Mouse (Mus musculus) left cerebral cortex, postnatal 10 days (tissue): ENCODE results near the gene Phf13. TPM values are rescaled to one million over a fixed set of nuclear protein-coding genes. Genes with fewer than 3 reads are reported as not detected.

ENCODE experiments used
- DNase-seq, 2 experiments: peaks; one replicate each; pipeline ENCODE4 v3.0.0; 2021 to 2022; ENCODE audit warnings: low spot score in 2 of 2, mixed read lengths in 1 of 2; ENCODE audit errors: extremely low spot score in 1 of 2
- intact Hi-C: fragments of 180-260 bp; cut with DNase I; formaldehyde crosslinking; loops from one replicate; pipeline ENCODE4 v1.15.1; 2025
- total RNA-seq, 2 experiments: library from RNA; stranded (reverse); gene quantifications; 2 replicates each; pipeline ENCODE4 v1.2.3; 2021

Gene Phf13
- total RNA-seq, 2 experiments from 2014 or later, result 14.5 to 16.9 TPM

- intact Hi-C loops, result no loop called here
- DNase-seq, result no peak
These were observed 829 bp upstream of the Phf13 start for GRCm38 (mm10) chr4:151996951-151997222.

GRCm38 (mm10) chr4:151995371-151996172 is 486 bp downstream of the Phf13 start:
- peak in 1 of 2 experiments; percentile 78 for DNase-seq
- intact Hi-C loops, result no loop called here

GRCm38 (mm10) chr4:151994228-151995171 is 1.6 kb downstream of the Phf13 start:
- peak in 1 of 2 experiments; percentile 70 for DNase-seq
- intact Hi-C loops, result no loop called here

GRCm38 (mm10) chr4:151993035-151993434 is 3.0 kb downstream of the Phf13 start:
- DNase-seq, result no peak
- intact Hi-C loops, result no loop called here

GRCm38 (mm10) chr4:151992091-151992490 is 4.0 kb downstream of the Phf13 start:
- no peak for DNase-seq
- intact Hi-C loops, result no loop called here

GRCm38 (mm10) chr4:151989110-151989488 is 7.0 kb downstream of the Phf13 start:
- no peak for DNase-seq
- intact Hi-C loops, result no loop called here

GRCm38 (mm10) chr4:151988342-151989109 is 7.5 kb downstream of the Phf13 start, which contains the start of gene Thap3:
Gene Thap3 (minus strand): TSS chr4:151988997.
- intact Hi-C loops, result no loop called here
- peak in 1 of 2 experiments; percentile 89 for DNase-seq

- intact Hi-C loops, result no loop called here
- no peak for DNase-seq
These were observed 8.1 kb downstream of the Phf13 start for GRCm38 (mm10) chr4:151988014-151988341.

GRCm38 (mm10) chr4:151986650-151987049 is 9.4 kb downstream of the Phf13 start:
- DNase-seq, result no peak
- intact Hi-C loops, result no loop called here

- intact Hi-C loops, result no loop called here
- DNase-seq, result no peak
These were observed 10.2 kb downstream of the Phf13 start for GRCm38 (mm10) chr4:151985886-151986285.

- DNase-seq, result no peak
- intact Hi-C loops, result loop anchor here (5.0 kb wide), 1 partner anchor 49 kb away; no protein-coding TSS in a partner anchor
These were observed 12.5 kb downstream of the Phf13 start for GRCm38 (mm10) chr4:151983560-151983959.

GRCm38 (mm10) chr4:151983043-151983442 is 13.0 kb downstream of the Phf13 start:
- intact Hi-C loops, result loop anchor here (5.0 kb wide), 1 partner anchor 49 kb away; no protein-coding TSS in a partner anchor
- DNase-seq, result no peak

- intact Hi-C loops, result loop anchor here (5.0 kb wide), 1 partner anchor 51 kb away; no protein-coding TSS in a partner anchor
- peak; percentile 79 to 80 for DNase-seq
These were observed 14.7 kb downstream of the Phf13 start for GRCm38 (mm10) chr4:151981363-151981762.

- intact Hi-C loops, result loop anchor here (5.0 kb wide), 1 partner anchor 52 kb away; no protein-coding TSS in a partner anchor
These were observed 15.4 kb downstream of the Phf13 start for GRCm38 (mm10) chr4:151980699-151981098.

GRCm38 (mm10) chr4:151977748-151978147 is 18.3 kb downstream of the Phf13 start:
- DNase-seq, result peak; percentile 81 to 87
- intact Hi-C loops, result no loop called here

More at GRCm38 (mm10) chr4:151980699-151981098, 15.4 kb downstream of the Phf13 start:
- no peak for DNase-seq

GRCm38 (mm10) chr4:151975441-151975840 is 20.6 kb downstream of the Phf13 start:
- intact Hi-C loops, result no loop called here
- DNase-seq, result no peak

GRCm38 (mm10) chr4:151972221-151972967 is 23.7 kb downstream of the Phf13 start:
- DNase-seq, result no peak
- intact Hi-C loops, result no loop called here

GRCm38 (mm10) chr4:151968204-151968921 is 27.7 kb downstream of the Phf13 start:
- intact Hi-C loops, result no loop called here
- no peak for DNase-seq
